Mouse (Mus musculus) frontal cortex, adult 2 months (tissue): ENCODE data around the gene Comt. TPM values are rescaled to one million over a fixed set of nuclear protein-coding genes. Genes with fewer than 3 reads are reported as not detected.

ENCODE experiments used
- DNase-seq, 2 experiments: peaks; one replicate each; pipeline ENCODE4 v3.0.0; 2022; ENCODE audit warnings: low spot score in 1 of 2; ENCODE audit errors: extremely low spot score in 1 of 2
- polyA plus RNA-seq: library from polyadenylated mRNA; depleted of rRNA; stranded (reverse); fragments of >200 nt; gene quantifications from 2 replicates; pipeline ENCODE4 v1.2.3, GENCODE M21; 2012

The Comt gene
- polyA plus RNA-seq, 1 experiment: 140 TPM

DNA sequence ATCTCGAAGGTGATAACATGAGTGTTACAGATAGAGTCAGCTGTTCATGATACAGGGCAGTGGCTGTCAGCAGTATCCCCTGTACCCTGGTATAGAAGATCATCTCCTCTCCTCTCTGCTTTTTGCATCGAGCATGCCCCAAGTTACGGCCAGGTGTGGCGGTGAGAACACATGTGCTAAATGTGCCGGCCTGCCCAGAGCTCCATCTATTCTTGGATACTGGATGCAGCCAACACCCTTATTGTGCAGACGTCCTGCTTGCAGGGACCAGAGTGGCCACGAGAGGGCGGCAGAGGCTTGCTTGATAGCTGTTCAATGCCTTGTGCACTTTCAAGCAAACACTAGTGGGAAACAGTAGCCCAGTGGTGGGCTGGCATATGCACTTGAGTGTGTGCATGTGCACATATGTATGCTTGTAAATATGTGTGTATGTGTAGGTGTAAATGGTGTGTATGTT, 16.8 kb upstream of the Comt start:
- peak; percentile 90 to 100 for DNase-seq

DNA sequence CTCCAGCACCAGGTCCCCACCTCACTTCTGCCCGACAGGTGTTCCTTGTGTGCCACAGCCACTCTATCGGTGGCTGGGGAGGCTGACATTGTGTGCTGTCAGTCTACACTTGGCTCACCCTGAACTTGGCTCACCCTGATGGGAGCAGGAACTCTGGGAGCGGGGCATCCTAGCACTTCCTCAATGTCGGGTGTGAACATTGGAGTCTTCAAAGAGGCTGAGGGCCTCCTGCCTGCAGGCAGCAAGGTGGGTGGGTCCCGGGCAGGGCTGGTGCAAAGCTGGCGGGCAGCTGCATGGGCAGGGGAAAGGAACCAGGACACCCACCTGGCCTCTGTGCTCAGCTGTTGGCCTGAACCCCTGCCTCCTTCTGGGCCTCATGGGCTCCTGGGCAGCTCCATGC, 9.5 kb upstream of the Comt start:
- DNase-seq: no peak

DNA sequence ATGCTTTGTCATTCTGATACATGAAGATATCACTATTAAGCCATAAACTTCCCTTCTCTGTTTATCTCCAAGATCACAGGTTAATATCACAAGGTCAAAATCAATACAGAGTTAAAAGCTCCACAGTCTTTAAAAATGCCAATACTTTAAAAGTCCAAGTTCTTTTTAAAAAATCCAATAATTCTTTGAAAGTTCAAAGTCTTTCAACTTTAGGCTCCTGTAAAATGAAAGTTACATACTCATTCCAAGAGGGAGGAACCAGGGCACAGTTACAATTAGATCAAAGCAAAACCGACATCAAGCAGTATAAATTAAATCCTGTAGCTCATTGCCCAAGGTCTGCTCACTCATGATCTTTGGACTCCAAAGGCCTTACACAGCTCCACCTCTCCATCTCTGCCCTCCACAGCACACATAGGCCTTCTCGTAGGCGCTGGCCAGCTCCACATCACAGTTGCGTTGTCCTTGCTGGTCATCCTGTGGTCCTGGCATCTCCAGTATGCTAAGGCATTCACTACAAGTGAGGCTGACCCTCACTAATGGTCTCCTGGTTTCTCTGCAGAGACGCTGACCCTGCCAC, 6.8 kb upstream of the Comt start:
- DNase-seq: no peak

DNA sequence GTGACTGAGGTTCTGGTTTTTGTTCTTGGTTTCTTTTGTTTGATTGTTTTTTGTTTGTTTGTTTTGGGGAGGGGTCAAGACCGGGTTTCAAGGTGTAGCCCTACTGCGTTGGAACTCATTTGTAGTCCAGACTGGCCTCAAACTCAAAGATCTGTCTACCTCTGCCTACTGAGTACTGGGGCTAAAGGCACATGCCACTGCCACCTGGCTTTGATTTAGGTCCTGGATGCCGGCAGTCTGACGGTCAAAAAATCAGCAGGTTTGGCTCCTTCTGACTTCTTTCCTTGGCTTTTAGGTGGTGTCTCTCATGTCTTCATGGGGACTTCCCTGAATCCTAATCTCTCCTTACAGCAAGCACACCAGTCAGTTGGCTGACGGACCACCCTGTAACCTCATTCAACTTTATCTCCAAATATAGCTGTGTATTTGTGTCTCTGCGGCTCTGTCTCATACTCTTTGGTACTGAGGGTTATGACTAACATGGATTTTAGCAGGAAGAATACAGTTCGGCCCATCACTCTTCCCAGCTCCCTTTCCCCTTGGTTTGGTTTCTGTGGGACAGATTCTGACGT, 4.1 kb upstream of the Comt start:
- no peak for DNase-seq

GRCm38 (mm10) chr16:18429641-18430040, 3.0 kb upstream of the Comt start:
- no peak for DNase-seq

DNA sequence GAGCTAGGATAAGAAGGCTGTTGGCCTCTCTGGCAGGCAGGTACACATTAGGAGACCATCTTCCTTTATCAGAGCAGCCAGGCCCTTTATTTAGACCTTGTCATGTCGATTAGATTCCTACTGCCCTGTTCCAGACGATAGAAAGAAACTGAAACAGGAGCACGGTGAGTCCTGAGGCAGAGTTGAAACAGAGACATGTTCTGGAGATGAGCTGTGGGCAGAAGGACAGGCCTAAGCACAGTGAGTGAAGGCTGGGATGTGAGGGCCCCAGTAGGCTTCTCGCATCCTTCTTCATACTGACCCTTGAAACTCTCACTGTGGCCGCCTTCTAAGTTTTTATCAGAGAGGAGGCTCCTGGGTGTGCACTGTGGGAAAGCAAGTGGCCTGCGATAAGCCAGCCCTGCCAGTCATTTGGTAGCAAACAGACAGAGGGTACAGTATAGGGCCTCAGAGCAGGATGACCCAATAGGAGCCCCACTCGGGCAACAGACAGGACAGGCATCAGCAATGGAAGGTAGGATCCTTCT, 1.9 kb upstream of the Comt start:
- DNase-seq: no peak

DNA sequence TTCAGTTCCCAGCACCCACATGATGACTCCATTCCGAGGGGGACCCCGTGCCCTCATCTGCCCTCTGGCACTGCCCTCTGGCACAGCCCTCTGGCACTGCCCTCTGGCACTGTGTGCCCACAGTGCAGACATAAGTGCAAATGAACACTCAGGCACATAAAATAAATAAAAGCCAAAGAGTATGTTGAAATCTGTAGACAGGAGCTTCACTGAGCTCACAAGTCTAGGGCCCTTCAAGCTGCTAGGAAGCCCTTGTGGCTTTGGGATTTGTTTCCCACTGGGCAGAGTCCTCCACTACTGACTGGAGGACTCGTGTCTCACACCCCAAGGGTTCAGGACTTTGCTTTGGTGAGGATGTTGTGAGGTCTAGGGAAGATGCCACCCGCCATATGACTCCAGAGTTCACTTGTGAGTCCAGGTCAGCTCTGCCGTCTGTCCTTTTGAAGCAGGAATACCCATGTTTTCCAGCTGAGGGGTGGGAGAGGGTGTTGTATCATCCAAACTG, 1.4 kb upstream of the Comt start:
- DNase-seq: no peak

- peak in 1 of 2 experiments; percentile 75 for DNase-seq
These were observed 349 bp downstream of the Comt start, which contains the start of gene Txnrd2 for GRCm38 (mm10) chr16:18426215-18426791. Txnrd2 (plus strand) TSS chr16:18426384.

GRCm38 (mm10) chr16:18425475-18426214, 1.0 kb downstream of the Comt start:
- DNase-seq: peak in 1 of 2 experiments; percentile 53

DNA sequence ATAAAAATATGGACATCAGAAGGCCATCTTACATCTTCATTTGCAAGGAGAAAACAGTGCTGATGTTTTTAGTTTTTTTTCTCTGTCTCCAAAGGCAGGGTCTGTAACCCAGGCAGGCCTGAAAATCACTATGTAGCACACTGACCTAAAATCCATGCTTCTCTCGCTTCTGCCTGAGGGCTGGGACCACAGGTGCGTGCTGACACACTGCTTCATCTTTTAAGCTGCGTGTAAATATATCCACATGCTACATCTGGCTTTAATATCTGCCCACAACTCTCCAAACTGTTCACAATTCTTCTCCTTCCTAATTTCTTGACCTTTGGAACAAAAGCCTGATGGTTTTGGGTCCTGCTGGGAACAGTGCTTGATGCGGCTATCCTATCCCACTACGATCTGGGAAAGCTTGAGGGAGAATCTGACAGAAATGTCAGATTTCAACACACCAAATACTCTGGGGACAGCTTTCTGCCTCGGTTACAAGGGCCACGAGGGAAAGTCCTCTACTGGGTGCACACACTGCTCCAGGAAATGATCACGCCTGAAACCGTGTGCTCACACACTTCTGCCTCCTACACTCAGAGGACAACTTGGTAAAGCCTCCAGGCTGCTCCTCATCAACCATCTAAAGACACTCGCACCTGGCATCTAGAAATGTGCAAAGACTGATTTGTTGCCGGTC, 2.1 kb downstream of the Comt start:
- no peak for DNase-seq

DNA sequence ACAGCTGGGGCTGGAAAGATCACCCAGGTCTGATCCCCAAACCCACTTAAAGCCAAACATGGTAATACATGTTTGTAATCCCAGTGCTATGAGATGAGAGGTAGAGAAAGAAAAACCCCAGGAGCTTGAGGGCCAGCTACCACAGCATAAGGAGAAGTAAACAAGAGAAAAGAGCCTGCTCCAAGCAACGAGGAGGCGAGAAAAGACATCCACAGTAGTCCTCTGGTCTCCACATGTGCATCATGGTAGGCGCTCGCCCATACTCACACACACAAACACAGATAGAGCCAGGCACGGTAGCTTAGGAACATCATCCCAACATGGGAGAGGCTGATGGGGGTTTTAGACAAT, 2.8 kb downstream of the Comt start:
- DNase-seq: no peak

DNA sequence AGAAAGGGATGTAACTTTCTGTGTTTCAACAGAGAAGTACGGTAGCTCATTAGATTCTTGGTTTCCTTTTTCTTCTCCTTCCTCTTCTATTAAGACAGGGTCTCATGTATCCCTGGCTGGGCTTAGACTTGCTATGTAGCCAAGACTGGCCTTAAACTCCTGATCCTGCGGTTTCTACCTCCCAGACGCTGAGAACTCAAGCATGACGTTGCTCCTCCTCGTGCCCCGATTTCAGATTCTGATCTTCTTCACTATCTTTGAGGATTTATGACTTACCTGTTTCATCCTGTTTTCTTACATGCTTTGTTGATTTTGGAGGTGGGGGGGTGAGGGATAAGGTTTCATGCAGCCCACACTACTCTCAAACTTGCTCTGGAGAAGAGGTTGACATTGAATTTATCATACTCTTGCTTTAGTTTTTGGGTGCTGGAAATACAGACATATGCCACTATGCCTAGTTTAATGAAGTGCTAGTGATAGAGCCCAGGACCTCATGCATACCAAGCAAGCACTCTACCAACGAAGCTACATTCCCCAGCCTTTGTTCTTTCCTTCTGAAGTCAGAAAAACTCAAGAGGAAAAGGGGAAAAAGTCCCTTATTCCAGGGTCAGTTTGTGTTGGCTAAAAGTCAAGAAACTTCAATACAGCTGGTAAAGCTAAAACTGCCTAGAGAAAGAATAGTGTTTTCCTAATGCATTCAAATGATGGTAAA, 3.3 kb downstream of the Comt start:
- no peak for DNase-seq

DNA sequence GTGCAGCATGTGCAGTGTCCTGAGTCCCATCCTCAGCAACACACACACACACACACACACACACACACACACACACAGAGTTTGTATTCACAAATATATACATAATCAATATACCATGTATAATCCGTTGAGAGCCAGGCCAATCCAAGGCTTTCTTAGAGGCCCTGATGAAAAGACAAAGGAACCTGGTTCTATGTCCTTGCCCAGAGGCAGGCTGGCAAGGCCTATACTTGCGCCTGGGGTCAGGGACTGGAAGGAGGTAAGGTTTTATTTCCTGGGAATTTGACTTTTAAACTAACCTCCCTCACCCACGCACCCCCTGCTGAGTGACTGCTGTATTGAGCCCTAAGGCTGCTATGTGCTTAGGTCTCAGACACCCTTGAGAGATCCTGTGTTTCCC, 6.1 kb downstream of the Comt start:
- DNase-seq: no peak

DNA sequence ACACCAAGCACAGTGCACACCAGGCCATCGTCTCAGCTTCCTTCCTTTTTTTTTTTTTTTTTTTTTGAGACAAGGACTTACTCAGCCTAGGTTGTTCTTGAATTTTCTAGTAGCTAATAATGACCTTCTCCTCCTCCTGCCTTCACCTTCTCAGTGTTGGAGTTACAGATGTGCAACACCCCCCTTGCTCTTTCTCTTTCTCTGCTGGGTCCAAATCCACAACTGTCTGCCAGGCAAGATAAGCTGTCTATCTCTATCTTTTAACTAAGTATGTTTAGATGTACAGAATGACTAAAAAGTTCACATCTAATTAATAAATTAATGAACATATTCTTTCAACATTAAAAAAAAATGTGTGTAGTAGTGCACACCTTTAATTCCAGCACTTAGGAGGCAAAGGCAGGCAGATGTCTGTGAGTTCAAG, 7.0 kb downstream of the Comt start:
- no peak for DNase-seq

- DNase-seq: no peak
These were observed 7.7 kb downstream of the Comt start for GRCm38 (mm10) chr16:18418756-18419602.

DNA sequence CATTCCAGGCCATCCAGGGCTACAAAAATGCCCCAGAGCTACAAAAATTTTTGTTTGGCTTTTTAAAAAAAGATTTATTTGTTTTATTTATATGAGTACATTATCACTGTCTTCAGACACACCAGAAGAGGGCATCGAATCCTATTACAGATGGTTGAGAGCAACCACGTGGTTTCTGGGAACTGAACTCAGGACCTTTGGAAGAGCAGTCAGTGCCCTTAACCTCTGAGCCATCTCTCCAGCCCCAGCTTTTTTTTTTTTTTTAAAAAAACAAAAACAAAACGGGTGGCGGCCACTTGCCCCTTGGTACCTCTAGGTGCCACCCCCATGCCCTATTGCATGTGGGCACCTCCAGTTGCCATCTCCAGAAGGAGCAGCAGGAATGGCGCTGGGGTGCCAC, 9.2 kb downstream of the Comt start:
- no peak for DNase-seq

DNA sequence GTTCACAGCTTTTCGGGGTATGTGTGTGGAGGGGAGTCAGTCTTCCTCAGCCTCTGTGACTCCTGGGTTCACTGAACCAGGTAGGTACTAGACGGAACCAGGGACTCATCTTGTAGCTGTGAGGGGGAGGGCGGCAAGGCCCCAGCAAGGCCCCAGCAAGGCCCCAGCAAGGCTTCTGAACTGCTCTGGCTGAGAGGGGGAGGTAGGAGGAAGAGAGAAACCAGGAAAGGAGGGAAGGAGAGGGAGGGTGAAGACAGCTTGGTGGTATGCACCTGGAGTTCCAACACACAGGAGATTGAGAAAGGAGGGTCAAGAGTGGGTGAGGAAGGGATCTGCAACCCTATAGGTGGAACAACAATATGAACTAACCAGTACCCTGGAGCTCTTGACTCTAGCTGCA, 9.8 kb downstream of the Comt start:
- no peak for DNase-seq

DNA sequence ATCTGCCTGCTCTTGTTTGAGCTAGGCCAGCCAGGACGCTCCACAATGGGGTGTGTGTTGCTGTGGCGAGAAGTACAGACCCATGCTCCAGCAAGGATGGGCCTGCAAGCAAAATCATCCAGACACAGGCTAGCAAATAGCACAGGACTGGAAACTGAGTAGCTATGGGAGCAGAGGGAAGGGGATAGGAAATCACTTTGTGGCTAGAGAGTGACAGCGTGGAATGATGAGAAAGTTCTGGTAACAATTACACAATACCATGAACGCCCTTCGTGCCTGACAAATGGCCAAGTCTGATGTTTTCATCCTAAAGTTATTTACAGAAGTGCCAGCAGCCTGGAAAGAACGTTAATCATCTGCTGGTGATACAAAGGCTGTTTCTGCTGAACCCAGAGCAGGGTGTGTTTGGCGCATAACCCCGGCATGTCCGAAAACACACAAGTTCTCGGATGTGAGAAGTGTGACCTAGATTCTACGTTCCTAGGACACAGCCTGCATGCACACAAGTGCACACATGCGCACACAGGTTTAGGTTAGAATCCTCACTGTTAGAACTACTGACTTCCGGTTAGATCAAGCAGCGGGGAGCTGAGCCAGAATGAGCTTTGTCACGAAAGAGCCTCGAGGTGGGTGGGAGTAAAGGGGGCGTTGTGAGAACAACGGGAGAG, 10.4 kb downstream of the Comt start:
- DNase-seq: peak in 1 of 2 experiments; percentile 78
